Mouse (Mus musculus): ENCODE results near the gene Mgat1. TPM values are rescaled to one million over a fixed set of nuclear protein-coding genes. Genes with fewer than 3 reads are reported as not detected.
"Not testable (repeated sequence)": the region's sequence is repeated elsewhere in the genome, so short reads cannot be mapped to it uniquely, and the experiment has no call there.

Mgat1 gene
- total RNA-seq, 2 experiments from 2014 or later: 60.5 to 67.2 TPM

- DNase-seq (ENCODE audit: extremely low spot score in 1 of 2, low spot score in 2 of 2): peak in 1 of 2 experiments; percentile 19
- intact Hi-C loops (cut with DNase I): no loop called here
Measured at GRCm38 (mm10) chr11:49287251-49287650, 43.3 kb downstream of the Mgat1 start.

- intact Hi-C loops (cut with DNase I): no loop called here
- DNase-seq (ENCODE audit: extremely low spot score in 1 of 2, low spot score in 2 of 2): peak in 1 of 2 experiments; percentile 4
Measured at GRCm38 (mm10) chr11:49292777-49293176, 48.8 kb downstream of the Mgat1 start.

- intact Hi-C loops (cut with DNase I): no loop called here
- no peak for DNase-seq (ENCODE audit: extremely low spot score in 1 of 2, low spot score in 2 of 2)
Measured at GRCm38 (mm10) chr11:49304441-49304840, 60.5 kb downstream of the Mgat1 start, which contains the start of gene Olfr10. TSS of gene Olfr10 (plus strand) at chr11:49304741.

GRCm38 (mm10) chr11:49308547-49308946 lies 64.6 kb downstream of the Mgat1 start:
- intact Hi-C loops (cut with DNase I); DNase-seq (ENCODE audit: extremely low spot score in 1 of 2, low spot score in 2 of 2): not testable (repeated sequence)

Other genes starting within 250 kb of the Mgat1 start
- 1 to 10 TPM in 1 of 2 experiments, under 1 TPM in 1; 0.85 to 1.2 TPM for gene 9930111J21Rik2, start 192.9 kb upstream of the Mgat1 start, total RNA-seq (2021)
- gene Tgtp2, start 180.0 kb upstream of the Mgat1 start, total RNA-seq (2021): not detected
- gene Ifi47, start 167.6 kb upstream of the Mgat1 start, total RNA-seq (2021): under 1 TPM; 0.45 to 0.61 TPM
- gene Olfr1396, start 129.3 kb upstream of the Mgat1 start, total RNA-seq (2021): not detected
- gene Olfr1395, start 101.9 kb upstream of the Mgat1 start, total RNA-seq (2021): not detected
- gene Olfr1394, start 89.8 kb upstream of the Mgat1 start, total RNA-seq (2021): not detected
- gene Btnl9, start 57.0 kb upstream of the Mgat1 start, total RNA-seq (2021): under 1 TPM; 0.11 to 0.59 TPM
- gene Zfp62, start 40.9 kb upstream of the Mgat1 start, total RNA-seq (2021): 10 to 100 TPM; 37.4 to 40.4 TPM
- under 1 TPM in 1 of 2 experiments, not detected in 1; 0.26 TPM for gene Olfr1393, start 34.1 kb downstream of the Mgat1 start, total RNA-seq (2021)
- under 1 TPM in 1 of 2 experiments, not detected in 1; 0.47 TPM for gene Olfr1392, start 41.1 kb downstream of the Mgat1 start, total RNA-seq (2021)
- gene Olfr10, start 60.5 kb downstream of the Mgat1 start, total RNA-seq (2021): not detected
- gene Olfr1391, start 78.6 kb downstream of the Mgat1 start, total RNA-seq (2021): not detected
- gene Olfr1390, start 91.0 kb downstream of the Mgat1 start, total RNA-seq (2021): not detected
- gene Olfr1389, start 178.9 kb downstream of the Mgat1 start, total RNA-seq (2021): not detected
- under 1 TPM; 0.30 to 0.54 TPM for gene Olfr1388, start 192.4 kb downstream of the Mgat1 start, total RNA-seq (2021)
- not detected for gene Olfr1387, start 211.2 kb downstream of the Mgat1 start, total RNA-seq (2021)
- gene Olfr1386, start 220.9 kb downstream of the Mgat1 start, total RNA-seq (2021): not detected
- gene Olfr1385, start 244.9 kb downstream of the Mgat1 start, total RNA-seq (2021): under 1 TPM in 1 of 2 experiments, not detected in 1; 0.11 TPM